Mouse (Mus musculus) liver, adult (tissue): ENCODE measurements around the gene Fnbp1l.

Source experiments
- GATA4 ChIP-seq: IDR thresholded peaks from 2 replicates; pipeline ENCODE4 v1.6.1; 2014; ENCODE audit warnings: mild to moderate bottlenecking, low read length; ENCODE audit not compliant: insufficient replicate concordance

Fnbp1l gene

DNA sequence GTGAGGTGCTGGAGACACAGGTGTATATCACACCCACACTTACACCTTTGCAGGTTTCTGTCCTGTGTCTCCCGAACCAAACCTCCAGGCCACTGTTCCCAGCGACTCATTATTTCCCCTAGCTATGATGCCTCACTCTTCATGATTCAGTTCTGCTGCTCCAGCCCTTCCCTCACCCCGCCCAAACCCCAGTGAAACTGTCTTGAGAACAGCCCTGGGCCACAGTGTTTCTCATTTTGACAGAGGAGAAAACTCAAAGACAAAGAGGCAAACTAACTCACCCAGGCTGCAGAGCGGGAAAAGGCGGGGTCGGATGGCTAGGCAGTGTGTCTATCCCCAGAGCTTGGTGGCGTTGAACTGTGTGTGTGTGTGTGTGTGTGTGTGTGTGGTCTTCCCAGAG is 121.0 kb downstream of the Fnbp1l start:
- no peak for TF ChIP-seq GATA4

- TF ChIP-seq GATA4 = peak; percentile 59; the same call in 1 of the 2 replicates
Observed at GRCm38 (mm10) chr3:122497871-122498270, 121.6 kb downstream of the Fnbp1l start.

DNA sequence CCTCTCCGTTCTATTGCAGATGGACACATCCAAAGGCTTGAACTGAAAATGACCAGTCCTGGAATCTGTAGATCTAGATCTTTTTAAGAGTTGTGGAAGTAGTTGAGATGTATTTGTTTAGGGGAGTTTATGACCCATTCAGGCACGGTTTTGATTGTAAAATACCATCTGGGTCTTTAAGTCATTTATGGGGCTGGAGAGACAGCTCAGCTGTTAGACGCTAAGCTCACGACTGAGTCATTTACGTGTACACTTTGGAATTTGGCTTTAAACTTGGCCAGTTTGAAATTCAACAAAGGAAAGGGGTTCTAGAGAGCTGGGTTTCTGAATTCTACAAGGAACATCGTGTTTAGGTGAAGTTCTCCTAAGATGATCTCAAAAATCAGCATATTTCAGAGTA is 124.8 kb downstream of the Fnbp1l start:
- TF ChIP-seq GATA4 = no peak

DNA sequence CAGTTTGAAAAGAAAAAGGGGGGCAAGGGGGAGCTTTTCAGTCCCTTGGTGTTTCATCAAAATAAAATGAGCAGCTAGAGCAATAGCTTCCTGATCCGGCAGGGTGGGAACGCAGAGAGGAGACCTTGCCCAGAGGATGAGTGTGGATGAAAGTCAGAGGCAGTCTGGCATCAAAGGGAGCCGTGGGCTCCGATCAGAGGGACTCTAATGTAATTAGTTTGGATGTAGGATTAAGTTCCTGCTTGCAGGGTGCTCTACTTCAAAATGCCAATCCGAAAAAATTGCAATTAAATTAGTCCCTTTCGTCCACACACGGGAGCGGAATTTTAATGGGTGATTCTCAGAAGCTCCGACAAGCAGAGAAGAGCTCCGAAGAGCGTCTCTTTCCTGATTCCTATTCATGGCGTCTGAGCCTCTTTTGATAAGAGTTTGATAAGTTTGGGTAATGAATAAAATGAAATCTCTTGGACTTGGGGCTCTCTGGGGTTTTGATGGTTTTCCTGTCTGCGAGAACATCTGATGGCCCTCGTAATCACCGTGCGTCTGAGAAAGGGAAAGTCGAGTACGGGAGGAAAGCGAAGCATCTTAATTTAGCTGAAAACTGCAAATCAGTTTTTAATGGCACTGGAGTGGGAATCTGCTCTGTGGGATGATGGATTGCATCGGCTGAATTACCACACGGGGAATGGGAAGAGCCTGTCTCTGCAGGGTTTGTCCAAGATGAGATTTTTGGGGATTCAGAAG is 126.5 kb downstream of the Fnbp1l start:
- no peak for TF ChIP-seq GATA4

DNA sequence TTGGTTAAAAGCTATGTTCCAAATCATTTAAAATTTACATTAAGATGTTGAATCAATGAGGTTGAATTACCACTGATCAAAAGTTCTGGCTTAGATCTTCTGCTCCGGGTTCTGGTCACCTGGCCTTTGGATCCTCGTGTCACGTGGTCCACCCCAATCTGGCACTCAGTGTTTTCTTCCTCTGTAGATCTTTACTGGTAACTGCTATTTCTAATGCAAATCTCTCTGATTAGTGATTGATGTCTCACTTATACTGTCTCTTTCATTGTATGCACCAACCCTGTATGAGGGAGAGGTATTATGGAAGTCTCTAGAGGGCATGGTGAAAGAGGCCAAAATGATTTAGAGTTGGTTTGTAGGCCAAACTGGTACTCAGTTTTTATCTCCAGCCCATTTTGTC is 127.5 kb downstream of the Fnbp1l start:
- TF ChIP-seq GATA4 = no peak

DNA sequence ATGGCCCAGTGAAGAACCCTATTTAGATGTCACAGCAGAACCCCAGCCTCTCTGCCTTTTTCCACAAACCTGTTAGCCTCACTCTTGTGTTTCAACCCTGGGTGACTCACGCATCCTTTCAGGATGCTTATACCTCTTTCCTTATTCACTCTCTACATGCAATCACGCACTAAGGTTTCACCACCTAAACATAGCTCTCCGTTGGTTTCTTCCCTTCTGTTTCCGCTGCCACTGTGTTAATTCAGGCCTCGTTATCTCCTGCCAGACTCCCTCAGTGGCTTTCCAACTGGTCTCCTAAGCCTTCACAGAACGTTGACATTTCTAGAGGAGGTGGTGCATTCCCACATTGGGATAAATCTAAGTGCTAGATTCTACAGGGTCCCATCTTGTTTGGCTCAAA is 128.9 kb downstream of the Fnbp1l start:
- TF ChIP-seq GATA4 = no peak
